Mouse (Mus musculus) intestine, postnatal 0 days (tissue): Measurements from ENCODE around the gene Tsn. TPM values are rescaled to one million over a fixed set of nuclear protein-coding genes. Genes with fewer than 3 reads are reported as not detected.
A peak's percentile ranks its signal among the peaks of the same experiment; 100 is the strongest.

Experiments
- ATAC-seq: fragments of 200-750 bp; cut with Nextera tagmentation; 2 replicates; pipeline ENCODE4 v1.8.0; 2017; ENCODE audit warnings: mild to moderate bottlenecking, moderate TSS enrichment, moderate library complexity
- H3K27ac ChIP-seq: fragments of 300-500 bp; sonication (generic); 2 replicates; pipeline ENCODE4 v1.5.1; 2014; ENCODE audit warnings: mild to moderate bottlenecking, low read depth, low read length, moderate library complexity
- H3K27me3 ChIP-seq: fragments of 300-500 bp; sonication (generic); replicated peaks from 2 replicates; pipeline ENCODE4 v1.6.1; 2014; ENCODE audit warnings: low read length, mixed read lengths; ENCODE audit not compliant: control insufficient read depth, insufficient read depth
- H3K36me3 ChIP-seq: fragments of 300-500 bp; sonication (generic); 2 replicates; pipeline ENCODE4 v1.6.1; 2014; ENCODE audit warnings: mild to moderate bottlenecking, moderate library complexity; ENCODE audit not compliant: control insufficient read depth, insufficient read depth
- H3K4me1 ChIP-seq: fragments of 300-500 bp; sonication (generic); replicated peaks from 2 replicates; pipeline ENCODE4 v1.6.1; 2014; ENCODE audit warnings: antibody characterized with exemption, low read length, mixed read lengths; ENCODE audit not compliant: control insufficient read depth, insufficient read depth
- H3K4me2 ChIP-seq: fragments of 300-500 bp; sonication (generic); replicated peaks from 2 replicates; pipeline ENCODE4 v1.6.1; 2014; ENCODE audit warnings: low read depth, mild to moderate bottlenecking, moderate library complexity
- H3K4me3 ChIP-seq: fragments of 300-500 bp; sonication (generic); 2 replicates; pipeline ENCODE4 v1.5.1; 2014; ENCODE audit warnings: low read depth, low read length
- H3K9ac ChIP-seq: fragments of 300-500 bp; sonication (generic); 2 replicates; pipeline ENCODE4 v1.6.1; 2014; ENCODE audit warnings: mild to moderate bottlenecking, low read depth, low read length
- H3K9me3 ChIP-seq: fragments of 300-500 bp; sonication (generic); 2 replicates; pipeline ENCODE4 v1.6.1; 2016; ENCODE audit warnings: mixed run types; ENCODE audit not compliant: control insufficient read depth
- CTCF ChIP-seq: sonication (generic); IDR thresholded peaks from 2 replicates; pipeline ENCODE4 v1.5.1; 2016; ENCODE audit warnings: low read depth, mild to moderate bottlenecking, control low read depth, antibody characterized with exemption, moderate library complexity
- WGBS: fragments of 180-500 bp; shearing (Covaris S2); extraction: QIAGEN DNeasy Blood & Tissue Kit; methylation state at CpG from one replicate; pipeline ENCODE4 v1.1.7; 2014; 5-methylcytosine and 5-hydroxymethylcytosine counted together
- polyA plus RNA-seq: library from polyadenylated mRNA; unstranded; fragments of >200 nt; fragmentation: Nextera tagmentation; extraction: Ambion mirVana; gene quantifications from 2 replicates; pipeline ENCODE4 v1.2.1, GENCODE M21; 2015

Gene Tsn
- polyA plus RNA-seq, result 138 TPM in 2 replicates

DNA sequence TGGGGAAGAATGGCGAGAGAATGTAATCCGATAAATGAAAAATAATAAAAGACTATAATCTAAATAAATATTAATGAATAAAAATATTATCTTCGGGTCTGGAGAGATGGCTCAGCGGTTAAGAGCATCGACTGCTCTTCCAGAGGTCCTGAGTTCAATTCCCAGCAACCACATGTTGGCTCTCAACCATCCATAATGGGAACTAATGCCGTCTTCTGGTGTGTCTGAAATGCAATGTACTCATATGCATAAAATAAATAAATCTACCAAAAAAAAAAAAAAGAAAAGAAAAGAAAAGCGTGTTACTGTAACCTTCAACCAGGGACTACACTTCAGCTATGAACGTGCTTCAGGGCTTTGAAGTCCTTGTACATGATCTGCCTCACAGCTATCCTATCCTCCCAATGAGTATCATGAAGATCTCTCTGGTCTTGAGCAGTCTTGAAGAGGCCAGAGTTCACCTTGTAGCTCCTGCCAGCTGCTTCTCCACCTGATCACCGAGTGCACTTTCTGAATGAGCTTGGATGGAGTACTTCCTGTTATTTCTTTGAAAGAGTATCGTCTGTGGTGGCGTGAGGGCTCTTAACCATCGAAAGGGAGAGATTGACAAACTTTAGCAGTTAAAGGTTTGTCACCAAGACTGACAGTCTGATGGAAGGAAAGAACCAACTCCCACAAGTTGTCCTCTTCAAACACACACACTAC lies at the start of gene Tsn:
Gene Tsn (minus strand): TSS at position 118 of the 705 bp plus-strand sequence.
- peaks cover 5% of the 10 kb centered on the region; the same call in 1 of the 2 replicates for H3K4me1 ChIP-seq
- no peaks in the 10 kb centered on the region for H3K9me3 ChIP-seq
- no peak for TF ChIP-seq CTCF
- no peak for ATAC-seq
- WGBS, result 35% methylated on average over 12 of the region's 12 CpGs
- peak within 1 kb of the TSS; percentile 94 for H3K27ac ChIP-seq
- H3K27me3 ChIP-seq, result no peaks in the 10 kb centered on the region
- H3K4me2 ChIP-seq, result peak within 1 kb of the TSS; percentile 76
- H3K4me3 ChIP-seq, result peak within 1 kb of the TSS; percentile 77
- H3K36me3 ChIP-seq, result no peaks in the 10 kb centered on the region
- H3K9ac ChIP-seq, result peak within 1 kb of the TSS; percentile 76

DNA sequence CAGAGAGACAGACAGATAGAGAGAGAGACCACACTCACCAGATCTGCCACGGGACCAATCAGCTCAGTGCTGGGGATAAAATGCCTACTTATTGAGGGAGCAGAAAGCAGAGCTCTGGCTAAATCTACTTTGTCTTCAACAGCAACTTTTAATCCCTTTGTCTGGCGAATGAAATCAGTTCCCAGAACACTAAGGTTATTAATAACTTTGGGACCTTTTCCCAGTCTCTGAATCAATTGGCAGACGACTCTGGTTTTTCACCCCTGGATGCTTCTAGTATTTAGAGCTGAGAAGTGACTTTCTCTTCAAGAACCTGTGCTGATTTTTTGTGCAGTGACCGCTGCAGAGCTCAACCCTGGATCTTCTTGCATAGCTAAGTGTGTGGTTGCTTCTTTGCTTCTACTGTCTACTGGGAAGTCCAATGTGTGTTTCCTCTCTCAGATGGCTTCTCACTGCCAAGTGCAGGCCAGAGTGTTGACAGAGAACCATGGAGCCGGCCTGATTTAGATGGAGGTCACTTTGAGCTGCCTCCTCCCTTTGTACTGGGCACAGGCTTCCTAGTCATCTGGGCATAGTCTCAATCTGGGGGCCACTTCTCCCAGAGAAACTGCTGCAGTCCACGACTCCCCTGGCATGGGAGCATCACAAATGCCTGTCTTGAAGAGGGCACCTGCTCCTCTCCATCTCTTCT lies 47.7 kb upstream of the Tsn start:
- no peak overlapping the region for H3K9ac ChIP-seq
- H3K4me1 ChIP-seq, result no peaks in the 10 kb centered on the region
- TF ChIP-seq CTCF, result no peak
- H3K4me3 ChIP-seq, result no peak overlapping the region
- 65% methylated on average over 6 of the region's 6 CpGs for WGBS
- H3K9me3 ChIP-seq, result no peaks in the 10 kb centered on the region
- H3K27me3 ChIP-seq, result no peaks in the 10 kb centered on the region
- no peaks in the 10 kb centered on the region for H3K36me3 ChIP-seq
- no peak overlapping the region for H3K4me2 ChIP-seq
- no peak overlapping the region for H3K27ac ChIP-seq
- ATAC-seq, result no peak

DNA sequence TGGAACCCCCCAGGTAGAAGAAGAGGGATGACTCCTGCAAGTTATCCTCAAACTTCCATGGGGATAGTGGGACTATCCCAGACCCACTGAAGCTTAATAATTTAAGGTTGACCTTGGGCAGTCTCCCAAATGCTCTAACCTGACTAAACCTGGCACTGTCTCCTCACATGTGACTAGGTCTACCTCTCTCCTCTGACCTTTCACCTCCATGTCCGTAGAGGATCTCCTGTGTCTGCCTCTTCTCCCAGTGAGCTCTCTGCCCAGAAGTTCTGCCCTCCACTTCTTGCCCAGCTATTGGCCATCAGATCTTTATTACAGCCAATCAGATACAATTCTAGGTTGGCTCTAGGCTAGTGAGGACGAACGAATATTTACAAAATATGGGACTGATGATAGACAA lies 38.4 kb upstream of the Tsn start:
- WGBS, result 70% methylated on average over 3 of the region's 3 CpGs

DNA sequence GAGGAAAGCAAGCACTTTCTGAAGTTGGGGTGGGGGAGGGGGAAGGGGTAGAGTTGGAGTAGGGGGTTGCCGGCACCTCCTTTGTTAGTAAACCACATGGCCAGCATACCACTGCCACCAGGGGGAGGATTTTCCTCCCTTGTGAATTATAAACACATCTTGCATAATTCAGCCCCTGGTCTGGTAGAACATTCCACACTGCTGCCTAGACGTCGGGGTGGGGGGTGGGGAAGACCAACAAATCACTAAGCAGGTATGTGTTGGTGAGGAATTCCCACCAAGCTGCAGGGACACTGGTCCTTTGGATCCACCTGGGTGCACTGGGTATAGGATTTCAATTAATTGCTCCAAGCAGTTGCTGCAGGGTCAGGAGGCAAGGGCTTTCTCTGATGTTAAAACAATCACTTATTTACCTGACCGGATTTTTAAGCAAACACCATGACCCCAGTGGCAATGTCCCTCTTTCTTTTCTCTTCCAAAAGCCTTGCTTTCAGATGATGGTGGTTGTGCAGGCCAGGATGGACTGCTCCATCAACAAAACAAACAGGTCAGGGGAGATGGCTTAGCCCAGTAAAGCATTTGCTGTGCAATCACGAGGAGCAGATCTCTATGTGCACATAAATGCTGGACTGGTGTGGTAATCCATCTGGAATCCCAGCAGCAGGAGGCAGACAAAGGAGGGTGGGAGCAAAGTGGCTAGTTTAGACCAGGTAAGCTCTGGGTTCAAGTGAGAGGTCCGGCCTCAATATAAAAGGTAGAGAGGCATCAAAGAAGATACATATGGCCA lies 32.3 kb upstream of the Tsn start:
- H3K27me3 ChIP-seq, result no peaks in the 10 kb centered on the region
- ATAC-seq, result no peak
- no peaks in the 10 kb centered on the region for H3K4me1 ChIP-seq
- 36% methylated on average over 6 of the region's 6 CpGs for WGBS
- H3K36me3 ChIP-seq, result no peaks in the 10 kb centered on the region
- no peak overlapping the region for H3K4me3 ChIP-seq
- no peak overlapping the region for H3K9ac ChIP-seq
- peak; percentile 28 for TF ChIP-seq CTCF
- H3K4me2 ChIP-seq, result no peak overlapping the region
- H3K27ac ChIP-seq, result no peak overlapping the region
- H3K9me3 ChIP-seq, result no peaks in the 10 kb centered on the region

More for the DNA sequence above, 38.4 kb upstream of the Tsn start:
- ATAC-seq, result no peak
- no peaks in the 10 kb centered on the region for H3K27me3 ChIP-seq
- H3K27ac ChIP-seq, result no peak overlapping the region
- H3K36me3 ChIP-seq, result no peaks in the 10 kb centered on the region
- H3K4me2 ChIP-seq, result no peak overlapping the region
- H3K9ac ChIP-seq, result no peak overlapping the region
- no peak for TF ChIP-seq CTCF
- H3K9me3 ChIP-seq, result no peaks in the 10 kb centered on the region
- no peaks in the 10 kb centered on the region for H3K4me1 ChIP-seq
- no peak overlapping the region for H3K4me3 ChIP-seq

DNA sequence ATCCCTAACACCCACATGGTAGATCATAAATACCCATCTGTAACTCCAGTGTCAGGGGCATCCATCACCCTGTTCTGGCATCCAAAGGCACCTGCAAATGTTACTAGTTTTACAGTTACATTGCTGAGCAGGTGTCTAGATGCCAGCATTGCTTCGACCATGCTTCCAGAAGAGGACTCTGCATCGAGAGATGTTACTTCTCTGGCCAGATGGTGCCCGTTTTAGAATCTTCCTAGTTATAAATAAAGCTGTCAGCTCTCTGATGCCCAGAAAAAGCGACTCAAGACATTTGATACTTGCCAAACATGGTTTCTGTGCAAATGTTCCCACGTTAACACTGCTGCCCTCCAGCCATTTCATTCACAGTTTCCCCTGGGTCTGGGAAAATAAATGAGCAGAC lies 26.4 kb upstream of the Tsn start:
- Histone ChIP-seq H3K4me1 (no peaks in the 10 kb centered on the region), H3K36me3 (peaks cover 19% of the 10 kb centered on the region), H3K4me3 (no peak overlapping the region), H3K27me3 (no peaks in the 10 kb centered on the region), H3K27ac (no peak overlapping the region), H3K9me3 (no peaks in the 10 kb centered on the region), H3K9ac (no peak overlapping the region), H3K4me2 (no peak overlapping the region)
- no peak for ATAC-seq
- 74% methylated on average over 5 of the region's 5 CpGs for WGBS
- no peak for TF ChIP-seq CTCF

DNA sequence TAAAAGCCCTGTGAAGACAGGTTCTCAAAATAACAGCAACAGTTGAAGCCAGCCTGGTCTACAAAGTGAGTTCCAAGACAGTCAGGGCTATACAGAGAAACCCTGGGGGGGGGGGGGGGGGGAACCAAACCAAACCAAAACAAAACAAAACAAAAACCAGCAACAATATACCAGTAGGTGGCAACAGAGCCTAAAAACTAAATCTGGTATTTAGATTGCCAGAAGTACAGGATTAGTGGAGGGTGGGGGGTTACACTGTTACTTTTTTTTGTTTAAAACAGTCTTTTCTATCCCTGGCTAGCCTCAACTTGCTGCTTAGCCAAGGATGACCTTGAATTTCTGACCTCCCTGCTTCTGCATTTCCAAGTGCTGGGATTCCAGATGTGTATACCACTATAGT lies 24.3 kb upstream of the Tsn start:
- Histone ChIP-seq H3K27me3 (no peaks in the 10 kb centered on the region), H3K9ac (no peak overlapping the region), H3K27ac (no peak overlapping the region), H3K9me3 (no peaks in the 10 kb centered on the region), H3K4me2 (no peak overlapping the region), H3K4me1 (no peaks in the 10 kb centered on the region), H3K4me3 (no peak overlapping the region), H3K36me3 (peaks cover 39% of the 10 kb centered on the region)
- no peak for ATAC-seq
- TF ChIP-seq CTCF, result peak; percentile 48
